Mouse (Mus musculus) gonadal fat pad, adult 2 months (tissue): ENCODE results near the gene Defb30. TPM values are rescaled to one million over a fixed set of nuclear protein-coding genes. Genes with fewer than 3 reads are reported as not detected.

ENCODE experiments used
- polyA plus RNA-seq: library from polyadenylated mRNA; depleted of rRNA; stranded (reverse); fragments of >200 nt; gene quantifications from 2 replicates; pipeline ENCODE4 v1.2.3, GENCODE M21; 2012; rRNA removed

Gene Defb30
- polyA plus RNA-seq, 1 experiment = 516 TPM

Other genes starting within 250 kb of the Defb30 start
- 10.0 and 12.5 TPM in 2 replicates for gene Wdfy2, start 212.3 kb downstream of the Defb30 start, polyA plus RNA-seq
- gene Defb48, start 65.5 kb downstream of the Defb30 start, polyA plus RNA-seq = 5,331 and 5,718 TPM in 2 replicates
- gene Defb47, start 51.9 kb downstream of the Defb30 start, polyA plus RNA-seq = 3,464 and 4,374 TPM in 2 replicates
- 59.2 and 207 TPM in 2 replicates for gene Defb43, start 38.2 kb downstream of the Defb30 start, polyA plus RNA-seq
- 2,514 and 2,655 TPM in 2 replicates for gene Defb42, start 3.0 kb downstream of the Defb30 start, polyA plus RNA-seq